Mouse (Mus musculus) intestine, embryonic 16.5 days (tissue): ENCODE measurements around the gene Nsmce3. TPM values are rescaled to one million over a fixed set of nuclear protein-coding genes. Genes with fewer than 3 reads are reported as not detected.

Source experiments
- ATAC-seq: fragments of 200-750 bp; cut with Nextera tagmentation; 2 replicates; pipeline ENCODE4 v1.8.0; 2017; ENCODE audit warnings: moderate TSS enrichment, moderate library complexity
- H3K27ac ChIP-seq: fragments of 300-500 bp; sonication (generic); 2 replicates; pipeline ENCODE4 v1.5.1; 2014; ENCODE audit warnings: mild to moderate bottlenecking, low read length
- H3K27me3 ChIP-seq: fragments of 300-500 bp; sonication (generic); replicated peaks from 2 replicates; pipeline ENCODE4 v1.6.1; 2014; ENCODE audit warnings: low read length, control low read depth, mixed read lengths; ENCODE audit not compliant: control insufficient read depth, insufficient read depth
- H3K36me3 ChIP-seq: fragments of 300-500 bp; sonication (generic); 2 replicates; pipeline ENCODE4 v1.6.1; 2014; ENCODE audit warnings: low read length, control low read depth; ENCODE audit not compliant: control insufficient read depth, insufficient read depth
- H3K4me1 ChIP-seq: fragments of 300-500 bp; sonication (generic); 2 replicates; pipeline ENCODE4 v1.6.1; 2014; ENCODE audit warnings: low read length, control low read depth, mixed read lengths; ENCODE audit not compliant: control insufficient read depth, insufficient read depth
- H3K4me2 ChIP-seq: fragments of 300-500 bp; sonication (generic); 2 replicates; pipeline ENCODE4 v1.6.1; 2014; ENCODE audit warnings: low read depth, low read length, control low read depth
- H3K4me3 ChIP-seq: fragments of 300-500 bp; sonication (generic); 2 replicates; pipeline ENCODE4 v1.5.1; 2014; ENCODE audit warnings: mild to moderate bottlenecking, low read length
- H3K9ac ChIP-seq: fragments of 300-500 bp; sonication (generic); 2 replicates; pipeline ENCODE4 v1.6.1; 2014; ENCODE audit warnings: low read depth, low read length
- H3K9me3 ChIP-seq: fragments of 300-500 bp; sonication (generic); 2 replicates; pipeline ENCODE4 v1.6.1; 2016; ENCODE audit warnings: low read length, control low read depth; ENCODE audit not compliant: control insufficient read depth
- WGBS: fragments of 180-500 bp; shearing (Covaris S2); extraction: QIAGEN DNeasy Blood & Tissue Kit; methylation state at CpG from one replicate; pipeline ENCODE4 v1.1.7; 2014; 5-methylcytosine and 5-hydroxymethylcytosine counted together
- polyA plus RNA-seq: library from polyadenylated mRNA; unstranded; fragments of >200 nt; fragmentation: Nextera tagmentation; extraction: Ambion mirVana; gene quantifications from 2 replicates; pipeline ENCODE4 v1.2.1, GENCODE M21; 2015

The Nsmce3 gene
- 10.0 and 10.4 TPM in 2 replicates for polyA plus RNA-seq

DNA sequence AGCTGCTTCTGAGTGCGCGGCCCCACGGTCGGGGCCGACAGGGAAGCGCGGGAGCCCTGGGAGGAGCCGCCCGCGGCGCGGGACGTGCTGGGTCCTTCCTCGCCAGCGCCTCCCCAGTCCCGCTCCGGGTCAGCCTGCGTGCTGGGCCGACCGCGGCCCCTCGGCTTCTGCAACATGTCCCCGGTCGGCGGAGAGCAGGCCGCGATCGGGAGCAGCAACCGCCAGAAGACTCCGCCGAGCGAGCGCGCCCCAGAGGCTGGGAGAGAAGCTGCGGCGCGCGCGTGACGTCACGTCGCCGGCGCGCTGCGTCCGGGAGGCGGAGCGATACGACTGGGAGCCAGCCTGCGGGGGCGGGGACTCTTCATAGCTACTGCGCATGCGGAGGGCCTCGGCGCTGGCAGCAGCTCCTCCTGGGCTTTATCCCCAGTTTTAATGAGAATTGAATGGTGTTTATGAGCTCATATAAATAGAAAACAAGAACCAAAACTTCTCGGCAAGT, at the start of gene Nsmce3:
Nsmce3 (minus strand) TSS at position 255 of the 499 bp plus-strand sequence.
- H3K9me3 ChIP-seq = no peaks in the 10 kb centered on the region
- peaks cover 14% of the 10 kb centered on the region for H3K4me1 ChIP-seq
- H3K4me3 ChIP-seq = peak within 1 kb of the TSS; percentile 85
- H3K9ac ChIP-seq = peak within 1 kb of the TSS; percentile 96
- H3K36me3 ChIP-seq = 0 out of 2 replicates have a peak, but pooled peaks cover 3% of the 10 kb centered on the region
- H3K27me3 ChIP-seq = no peaks in the 10 kb centered on the region
- ATAC-seq = peak; percentile 98
- peak within 1 kb of the TSS; percentile 98 for H3K27ac ChIP-seq
- under 1% methylated on average over 56 of the region's 57 CpGs for WGBS
- H3K4me2 ChIP-seq = peak within 1 kb of the TSS; percentile 80

DNA sequence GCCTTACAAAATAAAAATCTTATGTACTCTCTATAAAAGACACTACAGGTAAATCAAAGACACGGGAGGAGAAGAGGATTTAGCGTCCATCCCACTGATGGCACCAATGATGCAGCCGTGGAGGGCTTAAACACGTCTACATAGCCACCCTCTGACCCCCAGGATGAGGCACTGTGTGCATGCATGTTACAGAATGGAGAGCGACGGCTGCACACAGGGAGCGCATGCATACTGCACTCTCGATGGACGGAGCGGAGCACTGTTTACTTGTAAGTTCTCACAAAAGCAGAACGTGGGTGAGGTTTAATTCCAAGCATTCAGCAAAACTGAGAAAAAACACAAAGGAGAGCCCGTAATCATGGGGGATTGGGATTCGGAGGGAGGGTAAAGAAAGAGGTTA, 48.4 kb upstream of the Nsmce3 start:
- H3K9ac ChIP-seq = no peak overlapping the region
- no peak overlapping the region for H3K4me3 ChIP-seq
- no peak overlapping the region for H3K27ac ChIP-seq
- H3K27me3 ChIP-seq = no peaks in the 10 kb centered on the region
- no peaks in the 10 kb centered on the region for H3K9me3 ChIP-seq
- ATAC-seq = no peak
- no peaks in the 10 kb centered on the region for H3K4me1 ChIP-seq
- H3K4me2 ChIP-seq = no peak overlapping the region
- WGBS = 77% methylated on average over 13 of the region's 13 CpGs
- no peaks in the 10 kb centered on the region for H3K36me3 ChIP-seq

DNA sequence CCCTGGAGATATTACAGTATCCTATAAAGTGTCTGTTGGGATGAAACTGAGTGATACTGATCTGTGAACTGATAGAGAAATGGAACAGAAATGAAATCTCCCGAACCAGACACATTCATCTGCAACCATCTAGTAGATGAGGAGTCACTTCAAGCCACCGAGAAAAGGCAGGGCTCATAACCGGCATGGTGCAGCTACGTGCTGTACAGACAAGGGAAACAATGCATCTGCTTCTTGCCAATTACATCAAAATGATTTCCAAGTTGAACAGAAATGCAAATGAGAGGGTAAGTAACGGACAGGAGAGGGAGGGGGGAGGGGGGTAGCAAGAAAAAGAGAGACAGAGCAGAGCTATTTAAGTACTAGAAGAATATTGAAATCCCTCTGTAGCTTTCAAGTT, 47.9 kb upstream of the Nsmce3 start:
- no peaks in the 10 kb centered on the region for H3K36me3 ChIP-seq
- no peak overlapping the region for H3K4me2 ChIP-seq
- no peak for ATAC-seq
- no peaks in the 10 kb centered on the region for H3K9me3 ChIP-seq
- H3K4me1 ChIP-seq = no peaks in the 10 kb centered on the region
- H3K27ac ChIP-seq = no peak overlapping the region
- H3K4me3 ChIP-seq = no peak overlapping the region
- H3K27me3 ChIP-seq = no peaks in the 10 kb centered on the region
- 78% methylated on average over 5 of the region's 5 CpGs for WGBS
- H3K9ac ChIP-seq = no peak overlapping the region

DNA sequence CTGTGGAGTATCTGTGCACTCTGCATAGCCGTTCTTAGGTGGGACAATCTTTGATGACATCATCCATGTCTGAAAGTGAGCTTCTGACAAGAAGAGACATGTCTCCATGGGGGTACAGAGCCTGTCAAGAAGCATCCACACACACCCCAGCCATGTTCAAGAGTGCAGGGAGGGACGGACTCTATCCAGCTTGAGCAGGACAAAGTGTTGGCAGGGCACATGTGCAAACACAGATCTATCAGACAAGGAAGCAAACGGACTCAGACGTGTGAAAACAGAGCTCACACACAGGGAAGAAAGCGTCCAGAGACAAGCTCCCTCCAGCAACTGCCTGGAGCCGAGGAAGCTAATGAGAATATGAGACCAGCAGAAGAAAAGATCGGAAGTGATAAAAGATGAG, 43.9 kb upstream of the Nsmce3 start:
- no peaks in the 10 kb centered on the region for H3K36me3 ChIP-seq
- no peak for ATAC-seq
- 39% methylated on average over 7 of the region's 7 CpGs for WGBS

DNA sequence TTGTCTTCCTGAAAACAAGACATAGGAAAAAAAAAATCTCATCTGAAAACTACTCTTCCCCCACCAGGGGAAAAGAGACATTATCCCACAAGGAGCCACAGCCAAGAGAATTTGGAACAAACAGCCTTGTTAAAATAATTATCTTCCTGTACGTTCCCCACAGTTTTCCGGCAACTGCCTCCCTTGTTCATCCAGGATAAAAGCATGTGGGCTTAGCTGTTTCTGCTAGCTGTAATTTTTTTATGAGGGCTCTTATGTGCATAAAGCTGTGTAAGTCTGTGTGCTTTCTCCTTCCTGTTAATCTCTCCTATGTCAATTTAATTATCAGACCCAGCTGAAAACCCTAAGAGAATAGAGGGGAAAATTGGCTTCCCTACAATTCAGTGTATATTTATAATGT, 42.3 kb upstream of the Nsmce3 start:
- H3K4me3 ChIP-seq = no peak overlapping the region
- H3K4me2 ChIP-seq = no peak overlapping the region
- H3K9me3 ChIP-seq = no peaks in the 10 kb centered on the region
- H3K27me3 ChIP-seq = no peaks in the 10 kb centered on the region
- no peaks in the 10 kb centered on the region for H3K4me1 ChIP-seq
- H3K27ac ChIP-seq = no peak overlapping the region
- no peak overlapping the region for H3K9ac ChIP-seq
- ATAC-seq = no peak
- no peaks in the 10 kb centered on the region for H3K36me3 ChIP-seq
- 61% methylated on average over 2 of the region's 2 CpGs for WGBS

More for the DNA sequence above, 43.9 kb upstream of the Nsmce3 start:
- Histone ChIP-seq H3K4me3 (no peak overlapping the region), H3K4me2 (no peak overlapping the region), H3K9me3 (no peaks in the 10 kb centered on the region), H3K4me1 (no peaks in the 10 kb centered on the region), H3K9ac (no peak overlapping the region), H3K27ac (no peak overlapping the region), H3K27me3 (no peaks in the 10 kb centered on the region)

DNA sequence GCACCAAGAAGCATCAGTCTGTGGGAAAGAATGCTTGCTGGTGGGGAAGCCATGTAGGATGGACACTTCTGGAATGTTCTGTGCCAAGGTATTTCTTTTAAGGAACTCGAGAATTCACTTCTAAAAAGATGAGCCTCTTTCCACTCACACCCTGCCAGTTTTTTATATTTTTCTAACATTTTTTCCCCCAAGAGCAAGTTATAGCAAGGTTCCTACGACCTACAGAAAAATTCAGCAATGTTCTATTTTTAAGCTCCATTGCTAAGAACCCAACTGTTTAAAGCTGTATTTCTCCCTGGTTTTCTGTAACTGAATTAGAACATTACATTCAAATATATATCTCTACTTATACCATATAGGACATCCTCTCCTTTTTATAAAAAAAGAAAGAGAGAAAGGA, 39.1 kb upstream of the Nsmce3 start:
- H3K4me1 ChIP-seq = no peaks in the 10 kb centered on the region
- no peaks in the 10 kb centered on the region for H3K9me3 ChIP-seq
- no peaks in the 10 kb centered on the region for H3K36me3 ChIP-seq
- WGBS = 78% methylated on average over 2 of the region's 2 CpGs
- no peak overlapping the region for H3K9ac ChIP-seq
- H3K27ac ChIP-seq = no peak overlapping the region
- H3K4me3 ChIP-seq = no peak overlapping the region
- H3K4me2 ChIP-seq = no peak overlapping the region
- no peak for ATAC-seq
- H3K27me3 ChIP-seq = no peaks in the 10 kb centered on the region

DNA sequence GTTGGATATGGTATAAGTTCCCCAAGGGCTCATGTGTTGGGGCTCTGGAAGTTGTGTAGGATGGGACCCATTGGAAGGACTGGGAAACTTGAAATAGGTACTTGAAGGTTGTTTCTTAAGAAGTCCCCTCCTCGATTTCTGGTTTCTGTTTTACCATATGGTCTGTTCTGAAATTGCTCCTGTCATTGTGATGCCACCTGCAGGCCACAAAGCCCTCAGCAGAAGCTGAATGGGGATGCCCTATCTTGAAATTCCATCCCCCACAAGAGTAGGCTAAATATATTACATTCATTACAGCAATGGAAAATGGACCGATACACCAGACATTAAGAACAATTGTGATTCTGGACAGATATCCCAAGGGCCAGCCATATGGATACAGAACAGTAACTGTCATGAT, 37.4 kb upstream of the Nsmce3 start:
- Histone ChIP-seq H3K4me3 (no peak overlapping the region), H3K4me1 (no peaks in the 10 kb centered on the region), H3K4me2 (no peak overlapping the region), H3K9me3 (no peaks in the 10 kb centered on the region), H3K27ac (no peak overlapping the region), H3K36me3 (no peaks in the 10 kb centered on the region), H3K9ac (no peak overlapping the region), H3K27me3 (no peaks in the 10 kb centered on the region)
- ATAC-seq = no peak
- 87% methylated on average over 2 of the region's 2 CpGs for WGBS

DNA sequence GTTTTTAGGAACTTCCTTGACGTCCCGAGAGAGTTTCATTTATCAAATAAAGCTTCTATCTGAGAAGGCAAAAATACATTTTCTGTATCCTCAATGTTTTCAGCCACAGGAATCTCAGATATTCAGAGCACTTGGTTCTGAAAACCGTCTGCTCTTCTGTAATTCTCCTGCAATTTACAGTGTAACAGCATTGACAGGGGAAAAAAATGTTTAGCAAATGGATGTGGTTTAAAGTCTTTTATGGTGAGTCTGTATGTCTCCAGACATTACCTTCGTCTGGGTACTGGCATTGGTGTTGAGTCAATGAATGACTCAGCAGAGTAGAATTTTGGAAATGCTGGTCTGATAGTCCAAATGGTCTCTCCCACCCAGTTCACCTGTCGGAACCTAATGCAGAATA, 34.2 kb upstream of the Nsmce3 start:
- no peaks in the 10 kb centered on the region for H3K4me1 ChIP-seq
- ATAC-seq = no peak
- H3K9me3 ChIP-seq = no peaks in the 10 kb centered on the region
- WGBS = 65% methylated on average over 5 of the region's 5 CpGs
- H3K9ac ChIP-seq = no peak overlapping the region
- no peak overlapping the region for H3K4me3 ChIP-seq
- no peak overlapping the region for H3K4me2 ChIP-seq
- no peaks in the 10 kb centered on the region for H3K27me3 ChIP-seq
- no peak overlapping the region for H3K27ac ChIP-seq
- H3K36me3 ChIP-seq = no peaks in the 10 kb centered on the region

DNA sequence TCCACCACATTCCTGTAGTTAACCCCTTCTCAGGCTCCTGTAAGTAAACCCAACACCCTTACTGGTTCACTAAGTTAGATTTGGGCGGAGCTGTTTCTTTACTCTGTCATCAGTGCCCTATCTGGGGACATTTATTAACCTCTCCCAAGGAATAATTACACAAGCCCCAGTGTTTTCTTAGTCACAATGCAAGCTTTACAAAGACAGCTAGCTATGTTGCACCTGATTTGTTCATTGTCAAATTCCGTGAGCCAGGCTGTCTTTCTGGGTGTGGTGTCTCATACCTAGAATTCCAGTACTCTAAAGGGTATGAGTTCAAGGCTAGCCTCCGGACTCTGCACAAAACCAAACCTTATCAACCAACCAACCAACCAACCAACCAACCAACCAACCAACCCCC, 32.7 kb upstream of the Nsmce3 start:
- Histone ChIP-seq H3K9me3 (no peaks in the 10 kb centered on the region), H3K27me3 (no peaks in the 10 kb centered on the region), H3K27ac (no peak overlapping the region), H3K4me1 (no peaks in the 10 kb centered on the region), H3K9ac (no peak overlapping the region), H3K4me2 (no peak overlapping the region), H3K4me3 (no peak overlapping the region), H3K36me3 (no peaks in the 10 kb centered on the region)
- no peak for ATAC-seq
- 83% methylated on average over 3 of the region's 3 CpGs for WGBS

DNA sequence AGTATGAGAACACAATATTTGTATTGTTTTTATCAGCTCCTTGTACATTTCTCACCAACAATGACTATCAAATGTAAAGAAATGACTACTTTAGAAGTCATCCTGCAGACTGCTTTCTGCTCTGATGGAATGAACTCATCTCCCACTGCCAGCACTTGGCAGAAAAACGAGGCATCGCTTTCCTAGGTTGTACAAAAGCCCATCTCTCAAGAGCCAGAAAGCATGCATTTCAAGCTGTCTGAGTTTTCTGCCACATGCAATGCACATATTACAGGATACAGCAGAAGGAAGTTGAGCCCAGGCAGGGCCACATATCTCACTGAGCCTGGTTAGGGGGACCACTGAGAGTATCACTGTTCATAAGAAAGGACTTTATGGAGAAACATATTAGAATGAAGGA, 27.5 kb upstream of the Nsmce3 start:
- Histone ChIP-seq H3K9me3 (no peaks in the 10 kb centered on the region), H3K4me2 (no peak overlapping the region), H3K4me1 (no peaks in the 10 kb centered on the region), H3K4me3 (no peak overlapping the region), H3K27ac (no peak overlapping the region), H3K9ac (no peak overlapping the region), H3K27me3 (no peaks in the 10 kb centered on the region), H3K36me3 (no peaks in the 10 kb centered on the region)
- ATAC-seq = no peak
- 84% methylated on average over 2 of the region's 2 CpGs for WGBS
